Mouse (Mus musculus) embryonic facial prominence, embryonic 12.5 days (tissue): ENCODE results near the gene Sptssa. TPM values are rescaled to one million over a fixed set of nuclear protein-coding genes. Genes with fewer than 3 reads are reported as not detected.
"Not testable (repeated sequence)": the region's sequence is repeated elsewhere in the genome, so short reads cannot be mapped to it uniquely, and the experiment has no call there.

Experiments used
- ATAC-seq: fragments of 200-750 bp; cut with Nextera tagmentation; 2 replicates; pipeline ENCODE4 v1.8.0; 2017; ENCODE audit not compliant: insufficient number of reproducible peaks, insufficient read depth, low FRiP score, low TSS enrichment
- H3K27ac ChIP-seq: fragments of 300-500 bp; sonication (generic); 2 replicates; pipeline ENCODE4 v1.5.1; 2016; ENCODE audit warnings: mild to moderate bottlenecking
- H3K27me3 ChIP-seq: fragments of 300-500 bp; sonication (generic); 2 replicates; pipeline ENCODE4 v1.6.1; 2016; ENCODE audit warnings: mild to moderate bottlenecking, moderate library complexity
- H3K36me3 ChIP-seq: fragments of 300-500 bp; sonication (generic); 2 replicates; pipeline ENCODE4 v1.6.1; 2016; ENCODE audit warnings: mild to moderate bottlenecking
- H3K4me1 ChIP-seq: fragments of 300-500 bp; sonication (generic); 2 replicates; pipeline ENCODE4 v1.6.1; 2016
- H3K4me2 ChIP-seq: fragments of 300-500 bp; sonication (generic); replicated peaks from 2 replicates; pipeline ENCODE4 v1.6.1; 2016; ENCODE audit warnings: mild to moderate bottlenecking, moderate library complexity
- H3K4me3 ChIP-seq: fragments of 300-500 bp; sonication (generic); 2 replicates; pipeline ENCODE4 v1.5.1; 2016; ENCODE audit warnings: mild to moderate bottlenecking
- H3K9ac ChIP-seq: fragments of 300-500 bp; sonication (generic); 2 replicates; pipeline ENCODE4 v1.6.1; 2016; ENCODE audit warnings: mild to moderate bottlenecking, moderate library complexity
- H3K9me3 ChIP-seq: fragments of 300-500 bp; sonication (generic); 2 replicates; pipeline ENCODE4 v1.6.1; 2016; ENCODE audit warnings: mild to moderate bottlenecking, moderate library complexity
- WGBS: fragments of 180-500 bp; shearing (Covaris S2); methylation state at CpG from one replicate; pipeline ENCODE4 v1.1.7; 2016; 5-methylcytosine and 5-hydroxymethylcytosine counted together
- polyA plus RNA-seq: library from polyadenylated mRNA; unstranded; fragments of >200 nt; fragmentation: Nextera tagmentation; extraction: Ambion mirVana; gene quantifications from 2 replicates; pipeline ENCODE4 v1.2.1, GENCODE M21; 2016

Gene Sptssa
- polyA plus RNA-seq, 1 experiment from 2014 or later, result 197 TPM

DNA sequence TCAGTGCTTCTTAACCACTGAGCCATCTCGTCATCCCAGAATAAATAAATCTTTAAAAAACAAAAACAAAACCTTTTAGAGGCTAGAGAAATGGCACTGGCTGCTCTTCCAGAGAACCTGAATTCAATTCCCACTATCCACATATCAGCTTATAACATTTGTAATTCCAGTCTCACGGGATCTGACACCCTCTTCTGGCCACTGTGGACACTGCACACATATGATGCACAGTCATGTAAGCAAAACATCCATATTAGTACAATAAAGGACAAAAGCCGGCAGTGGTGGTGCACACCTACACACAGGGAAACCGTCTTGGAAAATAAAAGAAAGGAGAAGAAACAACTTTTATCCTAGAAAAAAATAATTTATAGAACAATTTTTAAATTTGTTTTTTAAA, 19.0 kb upstream of the Sptssa start:
- ATAC-seq, result no peak
- WGBS, result 96% methylated on average over 4 of the region's 4 CpGs
- no peaks in the 10 kb centered on the region for H3K27me3 ChIP-seq
- no peak overlapping the region for H3K4me3 ChIP-seq
- no peak overlapping the region for H3K27ac ChIP-seq
- H3K36me3 ChIP-seq, result peaks cover 59% of the 10 kb centered on the region
- no peak overlapping the region for H3K4me2 ChIP-seq
- no peak overlapping the region for H3K9ac ChIP-seq
- H3K4me1 ChIP-seq, result no peaks in the 10 kb centered on the region
- no peaks in the 10 kb centered on the region for H3K9me3 ChIP-seq

DNA sequence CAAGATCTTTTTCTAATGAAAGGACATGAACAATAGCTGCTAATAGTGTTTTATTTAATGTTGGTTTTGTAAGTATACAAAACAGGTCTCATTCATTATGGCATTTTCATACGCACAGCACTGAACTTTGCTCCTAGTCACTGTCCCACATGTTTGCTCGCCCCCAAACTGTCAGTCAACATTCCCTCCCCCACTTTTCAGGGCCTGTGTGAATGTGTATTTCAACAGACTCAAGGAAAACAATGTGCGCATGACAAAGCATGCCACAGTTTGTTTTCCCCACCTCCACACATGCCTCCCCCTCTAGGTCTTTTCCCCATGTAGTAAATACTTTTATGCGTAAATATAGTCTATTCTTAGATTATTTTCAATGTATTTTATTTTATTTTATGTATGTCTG, 14.9 kb upstream of the Sptssa start:
- no peak overlapping the region for H3K4me3 ChIP-seq
- ATAC-seq, result no peak
- H3K27ac ChIP-seq, result no peak overlapping the region
- H3K4me1 ChIP-seq, result no peaks in the 10 kb centered on the region
- 88% methylated on average over 4 of the region's 4 CpGs for WGBS
- H3K36me3 ChIP-seq, result peaks cover 37% of the 10 kb centered on the region
- no peaks in the 10 kb centered on the region for H3K27me3 ChIP-seq
- no peaks in the 10 kb centered on the region for H3K9me3 ChIP-seq
- no peak overlapping the region for H3K9ac ChIP-seq
- H3K4me2 ChIP-seq, result no peak overlapping the region

DNA sequence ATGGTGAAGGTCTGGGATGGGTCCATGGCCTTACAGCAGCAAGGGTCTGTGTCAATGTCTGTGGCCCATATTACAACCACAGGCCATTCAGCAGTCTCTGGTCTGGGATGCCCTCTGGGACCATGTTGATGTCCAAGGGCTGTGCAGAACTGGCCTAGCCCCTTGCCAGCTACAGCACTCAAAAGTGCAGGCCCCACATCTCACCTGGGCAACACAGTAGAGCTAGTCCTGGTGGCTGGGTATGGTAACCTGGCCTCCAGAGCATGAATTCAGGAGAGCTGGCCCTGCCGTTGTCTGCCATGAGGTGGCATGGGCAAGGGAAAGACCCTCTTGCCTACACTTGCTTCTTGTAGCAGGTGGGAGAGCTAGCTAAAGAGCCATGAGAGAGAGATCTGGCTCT, 11.8 kb upstream of the Sptssa start:
- no peaks in the 10 kb centered on the region for H3K27me3 ChIP-seq
- no peaks in the 10 kb centered on the region for H3K9me3 ChIP-seq
- no peak overlapping the region for H3K27ac ChIP-seq
- peaks cover 15% of the 10 kb centered on the region for H3K36me3 ChIP-seq
- no peak overlapping the region for H3K4me2 ChIP-seq
- no peak overlapping the region for H3K4me3 ChIP-seq
- no peak overlapping the region for H3K9ac ChIP-seq
- H3K4me1 ChIP-seq, result no peaks in the 10 kb centered on the region
- ATAC-seq, result no peak
- WGBS, result 85% methylated on average over 1 of the region's 1 CpGs

DNA sequence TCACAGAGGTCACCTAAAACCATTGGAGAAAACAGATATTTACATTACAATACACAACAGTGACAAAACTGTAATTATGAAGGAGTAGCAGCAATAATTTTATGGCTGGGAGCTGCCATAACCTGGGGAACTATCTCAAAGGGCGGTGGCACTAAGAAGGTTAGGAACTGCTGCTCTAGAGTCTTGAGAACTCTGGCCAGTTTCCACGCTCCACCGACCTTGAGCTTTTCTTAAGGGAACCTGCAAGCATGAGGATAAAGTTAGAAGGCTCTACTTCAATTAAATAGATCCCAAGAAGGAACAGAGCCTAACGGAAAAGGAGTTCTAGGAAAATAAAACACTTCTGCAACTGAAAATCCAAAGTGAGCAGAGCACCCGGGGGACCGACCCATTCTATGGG, 9.2 kb upstream of the Sptssa start:
- H3K4me1 ChIP-seq, result no peaks in the 10 kb centered on the region
- H3K9me3 ChIP-seq, result no peaks in the 10 kb centered on the region
- no peak overlapping the region for H3K27ac ChIP-seq
- H3K4me2 ChIP-seq, result no peak overlapping the region
- no peak for ATAC-seq
- H3K27me3 ChIP-seq, result no peaks in the 10 kb centered on the region
- no peaks in the 10 kb centered on the region for H3K36me3 ChIP-seq
- H3K9ac ChIP-seq, result no peak overlapping the region
- WGBS, result 77% methylated on average over 6 of the region's 6 CpGs
- no peak overlapping the region for H3K4me3 ChIP-seq

DNA sequence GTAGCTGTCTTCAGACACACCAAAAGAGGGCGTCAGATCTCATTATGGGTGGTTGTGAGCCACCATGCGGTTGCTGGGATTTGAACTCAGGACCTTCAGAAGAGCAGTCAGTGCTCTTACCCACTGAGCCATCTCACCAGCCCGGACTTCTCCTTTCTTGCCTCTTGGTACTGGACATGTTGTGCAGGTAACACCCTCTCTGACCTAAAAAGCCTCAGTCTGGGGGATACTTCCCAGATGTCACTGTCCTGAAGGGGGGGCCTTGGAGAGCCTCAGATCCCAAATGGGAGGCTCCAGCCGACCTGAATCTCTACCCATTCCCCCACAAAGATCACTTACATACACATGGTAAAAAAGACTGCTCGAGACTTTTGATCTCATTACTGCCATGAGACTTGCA, 5.1 kb upstream of the Sptssa start:
- ATAC-seq, result not testable (repeated sequence)
- 71% methylated on average over 5 of the region's 5 CpGs for WGBS

DNA sequence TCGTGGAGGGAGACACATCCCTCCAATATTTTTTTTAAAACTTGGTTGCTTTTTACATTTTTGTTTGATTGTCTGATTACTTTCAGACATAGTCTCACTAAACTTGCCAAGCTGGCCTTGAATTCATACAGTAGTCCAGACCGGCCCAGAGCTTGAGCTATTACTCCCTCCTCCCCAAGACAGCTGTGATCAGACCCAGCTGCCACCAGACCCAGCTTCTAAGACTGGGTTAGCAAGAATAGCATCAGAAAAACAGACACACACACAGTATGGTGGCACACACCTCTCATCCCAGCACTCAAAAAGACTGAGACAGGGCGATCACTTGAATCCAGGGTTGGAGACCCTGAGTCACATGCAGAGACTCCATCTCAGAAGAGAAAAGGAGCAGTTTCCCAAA, 3.5 kb upstream of the Sptssa start:
- Histone ChIP-seq H3K27ac (no peak overlapping the region), H3K4me3 (no peak overlapping the region), H3K4me2 (no peak overlapping the region), H3K4me1 (peaks cover 4% of the 10 kb centered on the region; the same call in 1 of the 2 replicates), H3K9ac (no peak overlapping the region), H3K9me3 (no peaks in the 10 kb centered on the region), H3K36me3 (no peaks in the 10 kb centered on the region), H3K27me3 (no peaks in the 10 kb centered on the region)
- no peak for ATAC-seq
- 80% methylated on average over 3 of the region's 3 CpGs for WGBS

More for the DNA sequence above, 5.1 kb upstream of the Sptssa start:
- H3K4me1 ChIP-seq, H3K4me3 ChIP-seq, H3K27ac ChIP-seq, H3K9me3 ChIP-seq, H3K27me3 ChIP-seq, H3K4me2 ChIP-seq, H3K9ac ChIP-seq, H3K36me3 ChIP-seq: not testable (repeated sequence)

DNA sequence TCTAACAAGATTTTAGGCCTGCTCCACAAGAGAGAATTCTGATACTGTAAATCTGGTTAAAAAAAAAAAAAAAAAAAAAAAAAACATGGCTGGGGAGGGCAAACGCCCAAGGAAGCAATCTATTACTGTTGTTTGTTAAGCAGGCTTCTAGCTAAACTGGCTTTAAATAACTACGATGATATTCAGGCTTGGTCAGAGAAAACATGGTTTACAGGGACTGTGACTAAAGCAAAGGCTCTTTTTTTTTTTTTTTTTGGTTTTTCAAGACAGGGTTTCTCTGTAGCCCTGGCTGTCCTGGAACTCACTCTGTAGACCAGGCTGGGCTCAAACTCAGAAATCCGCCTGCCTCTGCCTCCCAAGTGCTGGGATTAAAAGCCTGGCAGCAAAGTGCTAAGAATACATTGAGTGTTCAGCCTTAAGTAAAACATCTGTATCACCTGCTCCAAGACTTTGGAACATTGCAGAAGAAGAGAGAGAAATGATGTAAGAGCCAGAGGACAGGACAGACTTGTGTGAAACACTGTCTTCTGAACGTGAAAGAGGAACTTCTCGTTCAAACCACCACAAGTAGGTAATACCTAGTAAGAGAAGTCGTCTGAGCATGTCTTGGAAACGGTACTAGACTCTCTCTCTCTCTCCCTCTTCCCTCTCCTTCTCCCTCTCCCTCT, 2.2 kb upstream of the Sptssa start:
- Histone ChIP-seq H3K4me1 (peaks cover 16% of the 10 kb centered on the region), H3K9ac (no peak overlapping the region), H3K9me3 (no peaks in the 10 kb centered on the region), H3K36me3 (no peaks in the 10 kb centered on the region), H3K4me2 (no peak overlapping the region), H3K27me3 (no peaks in the 10 kb centered on the region), H3K27ac (no peak overlapping the region), H3K4me3 (no peak overlapping the region)
- no peak for ATAC-seq
- WGBS, result 72% methylated on average over 7 of the region's 7 CpGs

DNA sequence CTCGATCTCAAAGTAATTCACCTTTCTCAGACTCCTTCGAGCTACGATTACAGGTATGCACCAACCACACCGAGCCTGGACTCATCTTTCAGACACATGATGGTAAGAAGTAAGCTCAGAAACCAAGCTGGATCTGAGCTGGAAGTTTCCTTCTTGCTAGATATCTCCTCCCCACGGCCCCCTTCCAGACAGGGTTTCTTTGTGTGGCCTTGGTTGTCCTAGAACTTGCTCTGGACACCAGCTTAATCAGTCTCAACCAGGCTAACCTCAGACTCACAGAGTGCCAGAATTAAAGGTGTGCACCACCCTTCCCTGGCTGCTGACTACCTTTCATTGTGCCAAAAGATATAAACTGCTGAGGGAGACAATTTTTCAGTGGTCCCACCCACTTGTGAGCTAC, 1.6 kb upstream of the Sptssa start:
- no peaks in the 10 kb centered on the region for H3K9me3 ChIP-seq
- H3K4me3 ChIP-seq, result no peak overlapping the region
- no peak overlapping the region for H3K4me2 ChIP-seq
- no peaks in the 10 kb centered on the region for H3K36me3 ChIP-seq
- no peak overlapping the region for H3K9ac ChIP-seq
- no peak overlapping the region for H3K27ac ChIP-seq
- WGBS, result 94% methylated on average over 5 of the region's 5 CpGs
- no peak for ATAC-seq
- H3K4me1 ChIP-seq, result peaks cover 16% of the 10 kb centered on the region
- H3K27me3 ChIP-seq, result no peaks in the 10 kb centered on the region

DNA sequence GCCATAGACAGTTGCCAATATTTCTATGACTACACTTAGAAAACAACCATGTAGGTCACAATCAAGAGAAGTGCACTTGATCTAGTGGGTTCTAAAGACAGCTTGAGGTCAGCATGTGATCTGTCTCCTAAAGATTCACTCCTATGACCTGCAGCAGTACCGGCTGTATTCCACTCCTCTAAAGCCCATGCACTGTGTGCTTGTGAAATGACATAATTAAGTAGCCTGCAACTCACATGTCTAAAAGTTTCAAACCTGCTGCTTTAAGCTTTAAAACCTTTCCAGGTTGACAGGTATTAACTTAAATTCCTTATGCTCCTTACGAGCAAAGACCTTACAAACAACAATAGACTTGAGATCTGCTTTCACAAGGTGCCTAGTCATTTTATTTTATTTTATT, 853 bp upstream of the Sptssa start:
- H3K36me3 ChIP-seq, result no peaks in the 10 kb centered on the region
- no peak overlapping the region for H3K27ac ChIP-seq
- peak overlapping the region; percentile 60 for H3K4me2 ChIP-seq
- ATAC-seq, result no peak
- 62% methylated on average over 2 of the region's 2 CpGs for WGBS
- peak overlapping the region; percentile 58; the same call in 1 of the 2 replicates for H3K4me3 ChIP-seq
- H3K9me3 ChIP-seq, result no peaks in the 10 kb centered on the region
- H3K9ac ChIP-seq, result no peak overlapping the region
- no peaks in the 10 kb centered on the region for H3K27me3 ChIP-seq
- H3K4me1 ChIP-seq, result peaks cover 16% of the 10 kb centered on the region

DNA sequence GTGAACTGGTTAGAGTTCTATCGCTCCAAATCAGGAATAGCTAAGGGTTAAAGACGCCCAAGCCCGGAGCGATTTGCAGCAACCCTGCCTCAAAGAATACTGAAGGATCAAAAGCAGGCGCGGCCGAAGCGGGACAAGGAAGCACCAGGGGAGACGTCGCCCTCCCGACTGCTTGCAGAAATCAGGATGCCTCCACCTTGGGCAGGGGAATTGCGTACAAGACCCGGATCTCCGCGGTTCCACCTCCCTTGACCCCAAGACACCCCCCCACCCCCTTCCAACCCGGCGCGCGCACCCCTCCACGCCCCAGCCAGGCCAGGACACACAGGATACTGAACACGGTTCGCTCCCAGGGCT, 356 bp downstream of the Sptssa start:
- Histone ChIP-seq H3K4me2 (peak overlapping the region; percentile 60), H3K27ac (peak overlapping the region; percentile 80), H3K4me1 (peaks cover 16% of the 10 kb centered on the region), H3K27me3 (no peaks in the 10 kb centered on the region), H3K9me3 (no peaks in the 10 kb centered on the region), H3K9ac (peak overlapping the region; percentile 72), H3K4me3 (peak overlapping the region; percentile 58), H3K36me3 (no peaks in the 10 kb centered on the region)
- ATAC-seq, result no peak; the same call in 1 of the 2 replicates
- under 1% methylated on average over 22 of the region's 22 CpGs for WGBS

DNA sequence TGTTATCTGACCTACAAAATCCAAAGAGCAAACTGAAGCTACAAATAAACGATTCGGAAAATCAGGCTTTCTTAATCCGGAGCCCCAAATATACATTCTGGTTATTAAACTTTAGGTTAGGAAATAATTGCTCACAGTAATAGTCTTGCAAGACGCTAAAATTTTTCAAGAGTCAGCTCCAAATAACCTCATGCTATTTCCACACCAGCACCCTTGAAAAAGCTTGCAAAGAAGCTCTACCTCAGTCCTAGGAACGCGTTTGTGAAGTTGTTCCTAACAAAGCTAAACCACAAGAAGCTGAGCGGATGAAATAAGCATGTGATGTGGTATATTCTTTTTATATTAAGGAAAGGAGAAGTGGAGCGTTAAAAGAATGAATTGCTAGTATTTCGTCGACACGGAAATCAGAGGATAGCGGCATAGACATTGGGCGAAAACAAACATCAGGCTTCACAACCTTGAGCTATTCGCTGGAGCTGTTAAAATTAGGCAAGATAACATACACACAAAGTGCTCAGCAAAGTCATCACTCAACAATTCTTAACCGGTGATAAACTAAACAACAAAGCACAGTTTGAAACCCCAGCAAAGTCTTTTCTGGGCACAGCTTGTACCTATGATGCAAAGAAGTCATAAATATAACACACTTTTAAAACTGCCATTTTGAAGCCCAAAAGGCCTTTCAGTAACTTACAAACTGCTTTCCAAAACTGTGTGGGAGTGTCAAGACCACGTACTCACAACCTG, 908 bp downstream of the Sptssa start:
- no peaks in the 10 kb centered on the region for H3K27me3 ChIP-seq
- peak overlapping the region; percentile 60 for H3K4me2 ChIP-seq
- H3K27ac ChIP-seq, result peak overlapping the region; percentile 80
- no peak for ATAC-seq
- H3K9ac ChIP-seq, result peak overlapping the region; percentile 72
- H3K9me3 ChIP-seq, result no peaks in the 10 kb centered on the region
- peaks cover 16% of the 10 kb centered on the region for H3K4me1 ChIP-seq
- H3K4me3 ChIP-seq, result peak overlapping the region; percentile 58
- no peaks in the 10 kb centered on the region; the same call in 1 of the 2 replicates for H3K36me3 ChIP-seq
- WGBS, result 27% methylated on average over 16 of the region's 16 CpGs

DNA sequence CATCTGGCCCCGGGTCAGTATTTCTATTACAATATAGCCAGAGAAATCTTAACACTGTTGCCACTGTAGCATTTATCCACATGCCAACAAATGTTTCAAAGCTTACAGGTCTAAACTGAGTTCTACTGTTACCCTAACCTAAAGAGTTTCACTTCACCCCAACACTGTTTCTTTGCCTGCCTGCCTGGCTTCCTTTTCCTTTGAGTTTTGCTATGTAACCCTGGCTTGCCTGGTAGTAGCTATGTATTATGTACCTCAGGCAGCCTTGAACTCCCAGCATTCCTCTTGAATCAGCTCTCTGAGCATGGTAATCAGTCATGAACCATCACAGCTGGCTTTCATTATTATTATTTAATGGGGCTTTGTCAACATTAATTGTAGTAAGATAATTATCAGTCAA, 1.6 kb downstream of the Sptssa start:
- 86% methylated on average over 1 of the region's 1 CpGs for WGBS
- no peaks in the 10 kb centered on the region; the same call in 1 of the 2 replicates for H3K36me3 ChIP-seq
- peak overlapping the region; percentile 58 for H3K4me3 ChIP-seq
- no peak for ATAC-seq
- H3K27ac ChIP-seq, result no peak overlapping the region
- H3K9ac ChIP-seq, result no peak overlapping the region; the same call in 1 of the 2 replicates
- peak overlapping the region; percentile 60 for H3K4me2 ChIP-seq
- H3K4me1 ChIP-seq, result peaks cover 16% of the 10 kb centered on the region
- H3K27me3 ChIP-seq, result no peaks in the 10 kb centered on the region
- no peaks in the 10 kb centered on the region for H3K9me3 ChIP-seq
